Mouse (Mus musculus): ENCODE data around the gene Ciapin1. TPM values are rescaled to one million over a fixed set of nuclear protein-coding genes. Genes with fewer than 3 reads are reported as not detected.

Ciapin1 gene
- polyA plus RNA-seq (2017; shearing (Covaris generic)), result 88.6 TPM

GRCm38 (mm10) chr8:94837662-94838574 lies at the start of gene Ciapin1, which contains the start of gene Coq9:
Gene Ciapin1 (minus strand): TSS chr8:94838358.
Gene Coq9 (plus strand): TSS chr8:94838321.

GRCm38 (mm10) chr8:94876197-94876730 lies 38.1 kb upstream of the Ciapin1 start, which contains the start of gene Dok4:
Gene Dok4 (minus strand): TSS chr8:94876330.

GRCm38 (mm10) chr8:94857346-94858173 lies 19.4 kb upstream of the Ciapin1 start, which contains the start of gene Polr2c:
Gene Polr2c (plus strand): TSS chr8:94857450.

GRCm38 (mm10) chr8:94810153-94810552 lies 28.0 kb downstream of the Ciapin1 start, which contains the start of gene Ccl17:
Gene Ccl17 (plus strand): TSS chr8:94810453.

GRCm38 (mm10) chr8:94771941-94772670 lies 66.1 kb downstream of the Ciapin1 start, which contains the start of gene Cx3cl1:
Gene Cx3cl1 (plus strand): TSS chr8:94772009.

Other genes with a start within 250 kb of the Ciapin1 start
- 75.5 TPM for gene Rspry1, start 236.4 kb downstream of the Ciapin1 start, polyA plus RNA-seq (2017; shearing (Covaris generic))
- 95.3 TPM for gene Fam192a, start 236.4 kb downstream of the Ciapin1 start, polyA plus RNA-seq (2017; shearing (Covaris generic))
- gene Arl2bp, start 171.8 kb downstream of the Ciapin1 start, polyA plus RNA-seq (2017; shearing (Covaris generic)), result 29.8 TPM
- not detected for gene Pllp, start 142.1 kb downstream of the Ciapin1 start, polyA plus RNA-seq (2017; shearing (Covaris generic))
- gene Ccl22, start 92.8 kb downstream of the Ciapin1 start, polyA plus RNA-seq (2017; shearing (Covaris generic)), result 0.26 TPM
- not detected for gene Cx3cl1, start 66.3 kb downstream of the Ciapin1 start, polyA plus RNA-seq (2017; shearing (Covaris generic))
- not detected for gene Ccl17, start 27.9 kb downstream of the Ciapin1 start, polyA plus RNA-seq (2017; shearing (Covaris generic))
- gene Coq9, start within 50 bp of the Ciapin1 start, polyA plus RNA-seq (2017; shearing (Covaris generic)), result 70.9 TPM
- gene Polr2c, start 19.1 kb upstream of the Ciapin1 start, polyA plus RNA-seq (2017; shearing (Covaris generic)), result 119 TPM
- 1.5 TPM for gene Dok4, start 38.0 kb upstream of the Ciapin1 start, polyA plus RNA-seq (2017; shearing (Covaris generic))
- gene Ccdc102a, start 79.7 kb upstream of the Ciapin1 start, polyA plus RNA-seq (2017; shearing (Covaris generic)), result 0.16 TPM
- 0.29 TPM for gene Adgrg5, start 85.3 kb upstream of the Ciapin1 start, polyA plus RNA-seq (2017; shearing (Covaris generic))
- 5.0 TPM for gene Adgrg1, start 136.4 kb upstream of the Ciapin1 start, polyA plus RNA-seq (2017; shearing (Covaris generic))
- gene Adgrg3, start 179.3 kb upstream of the Ciapin1 start, polyA plus RNA-seq (2017; shearing (Covaris generic)), result not detected
- gene Drc7, start 216.7 kb upstream of the Ciapin1 start, polyA plus RNA-seq (2017; shearing (Covaris generic)), result not detected
- gene Katnb1, start 242.8 kb upstream of the Ciapin1 start, polyA plus RNA-seq (2017; shearing (Covaris generic)), result 23.1 TPM